Mouse (Mus musculus): ENCODE measurements around the gene Srsf3. TPM values are rescaled to one million over a fixed set of nuclear protein-coding genes. Genes with fewer than 3 reads are reported as not detected.

The Srsf3 gene
- polyA plus RNA-seq, 1 experiment from 2014 or later = 403 TPM

- Histone ChIP-seq H3K9ac (replicated peaks) (no peak overlapping the region), H3K9me3 (replicated peaks) (no peaks in the 10 kb centered on the region), H3K4me1 (peaks cover 17% of the 10 kb centered on the region), H3K27ac (replicated peaks) (no peak overlapping the region), H3K27me3 (replicated peaks) (peaks cover 8% of the 10 kb centered on the region; the same call in 1 of the 2 replicates), H3K4me2 (no peak overlapping the region), H3K36me3 (no peaks in the 10 kb centered on the region), H3K4me3 (replicated peaks) (no peak overlapping the region)
- WGBS = 93% methylated on average over 7 of the region's 7 CpGs
- ATAC-seq (ENCODE audit: low FRiP score) = no peak
Measured at GRCm38 (mm10) chr17:29084656-29085055, 52.2 kb downstream of the Srsf3 start.

DNA sequence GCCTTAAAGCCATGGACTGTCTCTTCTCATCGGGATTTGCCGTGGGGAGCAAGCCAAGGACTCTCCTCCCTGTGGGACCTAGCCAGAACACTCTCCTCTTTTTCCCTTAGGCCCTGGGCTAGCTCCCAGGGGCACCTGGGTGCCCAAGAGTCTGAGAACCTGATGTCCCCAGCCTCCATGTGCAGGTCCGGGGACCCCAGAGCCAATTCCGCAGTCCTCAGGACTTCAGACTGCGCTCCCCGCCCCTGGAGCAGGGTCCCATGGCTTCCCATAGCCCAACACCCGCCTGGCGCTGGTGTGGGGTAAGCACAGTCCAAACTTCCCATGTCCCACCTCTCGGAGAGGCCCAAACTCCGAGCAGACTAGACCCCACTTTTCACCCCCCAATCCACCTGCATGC is 52.8 kb downstream of the Srsf3 start:
- peaks cover 17% of the 10 kb centered on the region for H3K4me1 ChIP-seq
- no peak overlapping the region for H3K27ac ChIP-seq (replicated peaks)
- H3K36me3 ChIP-seq = no peaks in the 10 kb centered on the region
- no peaks in the 10 kb centered on the region for H3K9me3 ChIP-seq (replicated peaks)
- WGBS = 80% methylated on average over 10 of the region's 10 CpGs
- H3K27me3 ChIP-seq (replicated peaks) = 0 out of 2 replicates have a peak, but pooled peaks cover 6% of the 10 kb centered on the region
- ATAC-seq (ENCODE audit: low FRiP score) = no peak
- H3K9ac ChIP-seq (replicated peaks) = no peak overlapping the region
- H3K4me2 ChIP-seq = no peak overlapping the region
- H3K4me3 ChIP-seq (replicated peaks) = no peak overlapping the region

- H3K27ac ChIP-seq (replicated peaks) = no peak overlapping the region; the same call in 1 of the 2 replicates
- WGBS = 75% methylated on average over 4 of the region's 4 CpGs
- no peak overlapping the region for H3K4me2 ChIP-seq
Measured at GRCm38 (mm10) chr17:29086916-29087315, 54.5 kb downstream of the Srsf3 start.

DNA sequence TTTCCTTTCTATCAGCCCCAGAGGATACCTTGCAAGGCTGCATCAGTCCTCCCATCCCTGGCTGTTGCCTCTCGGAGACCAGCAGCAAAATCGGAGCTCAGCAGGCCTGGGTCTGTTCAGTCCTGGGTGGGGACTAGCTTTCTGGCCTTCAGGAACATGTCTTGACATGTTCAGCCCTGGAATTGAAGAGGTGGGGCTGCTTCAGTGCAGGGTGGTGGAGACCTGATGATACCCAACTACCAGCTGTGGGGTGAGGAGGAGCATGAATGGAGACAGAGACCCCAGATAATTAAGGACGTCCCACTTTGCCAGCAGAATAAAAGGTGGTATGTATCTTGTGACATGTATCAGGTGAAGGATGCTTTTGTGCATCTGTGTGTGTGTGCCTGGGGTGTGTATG is 58.3 kb downstream of the Srsf3 start, which contains the start of gene Cdkn1a:
Gene Cdkn1a, plus strand, starts transcription at position 201 of the 400 bp plus-strand sequence.
- H3K9ac ChIP-seq (replicated peaks) = no peak within 1 kb of the TSS
- H3K4me3 ChIP-seq (replicated peaks) = no peak within 1 kb of the TSS
- H3K9me3 ChIP-seq (replicated peaks) = no peaks in the 10 kb centered on the region
- peaks cover 23% of the 10 kb centered on the region for H3K4me1 ChIP-seq
- no peaks in the 10 kb centered on the region for H3K36me3 ChIP-seq
- 84% methylated on average over 3 of the region's 3 CpGs for WGBS
- H3K27me3 ChIP-seq (replicated peaks) = peaks cover 11% of the 10 kb centered on the region; the same call in 1 of the 2 replicates
- ATAC-seq (ENCODE audit: low FRiP score) = no peak
- no peak within 1 kb of the TSS for H3K4me2 ChIP-seq
- no peak within 1 kb of the TSS for H3K27ac ChIP-seq (replicated peaks)

More at GRCm38 (mm10) chr17:29086916-29087315, 54.5 kb downstream of the Srsf3 start:
- no peak overlapping the region for H3K4me3 ChIP-seq (replicated peaks)
- ATAC-seq (ENCODE audit: low FRiP score) = no peak
- H3K27me3 ChIP-seq (replicated peaks) = no peaks in the 10 kb centered on the region
- no peaks in the 10 kb centered on the region for H3K36me3 ChIP-seq
- no peak overlapping the region for H3K9ac ChIP-seq (replicated peaks)
- H3K4me1 ChIP-seq = peaks cover 5% of the 10 kb centered on the region
- no peaks in the 10 kb centered on the region for H3K9me3 ChIP-seq (replicated peaks)

DNA sequence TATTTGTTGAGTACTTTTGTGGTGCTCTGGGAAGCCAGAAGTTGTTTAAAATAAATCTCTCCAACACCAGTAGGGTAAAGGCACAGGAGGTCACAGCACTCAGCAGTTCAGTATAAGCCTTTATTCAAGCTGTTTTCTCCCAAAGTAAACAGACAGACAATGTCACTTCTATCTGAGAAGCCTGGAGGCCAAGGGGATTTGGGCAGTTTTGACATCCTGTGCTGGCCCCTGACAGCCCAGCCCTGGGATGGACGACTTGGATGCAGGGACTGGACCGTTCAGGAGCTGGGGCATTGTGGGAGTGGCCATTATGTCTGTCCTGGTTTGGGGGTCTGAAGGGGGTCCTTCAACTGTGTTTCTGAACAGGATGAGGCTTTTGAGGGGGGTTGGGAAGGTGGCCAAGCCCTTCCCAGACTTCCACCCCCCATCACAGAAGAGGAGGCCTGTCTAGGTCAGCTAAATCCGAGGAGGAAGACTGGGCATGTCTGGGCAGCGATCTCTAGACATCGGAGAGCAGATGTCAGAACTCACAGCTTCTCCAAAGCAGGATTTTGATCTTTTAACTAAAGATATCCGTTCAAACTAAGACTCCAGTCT is 59.0 kb downstream of the Srsf3 start:
- peaks cover 25% of the 10 kb centered on the region for H3K4me1 ChIP-seq
- no peak overlapping the region for H3K4me3 ChIP-seq (replicated peaks)
- no peak overlapping the region for H3K27ac ChIP-seq (replicated peaks)
- no peak overlapping the region for H3K4me2 ChIP-seq
- H3K27me3 ChIP-seq (replicated peaks) = peaks cover 11% of the 10 kb centered on the region; the same call in 1 of the 2 replicates
- no peak for ATAC-seq (ENCODE audit: low FRiP score)
- WGBS = 56% methylated on average over 6 of the region's 6 CpGs
- H3K36me3 ChIP-seq = no peaks in the 10 kb centered on the region
- H3K9ac ChIP-seq (replicated peaks) = no peak overlapping the region
- no peaks in the 10 kb centered on the region for H3K9me3 ChIP-seq (replicated peaks)

DNA sequence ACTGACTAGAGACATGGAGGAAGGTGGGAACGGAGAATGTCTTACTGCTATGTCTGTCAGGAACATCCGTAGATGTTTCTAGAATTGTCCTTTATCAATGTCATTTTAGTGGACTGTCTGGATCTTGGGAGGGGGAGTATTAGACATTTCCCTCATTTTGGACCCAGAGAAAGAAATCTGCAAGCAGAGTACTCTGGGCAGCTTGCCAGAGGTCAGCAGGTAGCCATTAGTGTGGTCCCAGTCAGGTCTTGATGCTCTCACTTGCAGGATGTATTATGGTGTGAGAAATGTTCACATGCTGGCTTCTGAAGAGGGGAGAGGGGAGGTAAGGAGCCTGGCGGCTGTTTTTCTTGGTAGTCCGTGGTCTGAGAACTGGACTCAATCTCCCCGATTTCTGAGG is 60.1 kb downstream of the Srsf3 start:
- H3K4me2 ChIP-seq = no peak overlapping the region
- no peak overlapping the region for H3K4me3 ChIP-seq (replicated peaks)
- H3K9ac ChIP-seq (replicated peaks) = no peak overlapping the region
- no peaks in the 10 kb centered on the region for H3K9me3 ChIP-seq (replicated peaks)
- peaks cover 11% of the 10 kb centered on the region; the same call in 1 of the 2 replicates for H3K27me3 ChIP-seq (replicated peaks)
- no peaks in the 10 kb centered on the region for H3K36me3 ChIP-seq
- 60% methylated on average over 5 of the region's 5 CpGs for WGBS
- H3K4me1 ChIP-seq = peaks cover 25% of the 10 kb centered on the region
- H3K27ac ChIP-seq (replicated peaks) = no peak overlapping the region
- ATAC-seq (ENCODE audit: low FRiP score) = no peak

Other genes with a start within 250 kb of the Srsf3 start
- gene Brpf3, start 231.5 kb upstream of the Srsf3 start, polyA plus RNA-seq (2015; fragmentation: Nextera tagmentation; extraction: Ambion mirVana) = 7.0 and 10.9 TPM in 2 replicates
- gene Pnpla1, start 174.2 kb upstream of the Srsf3 start, polyA plus RNA-seq (2015; fragmentation: Nextera tagmentation; extraction: Ambion mirVana) = 0.06 and 0.15 TPM in 2 replicates
- gene 4930539E08Rik, start 117.3 kb upstream of the Srsf3 start, polyA plus RNA-seq (2015; fragmentation: Nextera tagmentation; extraction: Ambion mirVana) = 1.1 and 1.6 TPM in 2 replicates
- 0.24 TPM in 1 of 2 replicates, not detected in the other for gene Pxt1, start 88.8 kb upstream of the Srsf3 start, polyA plus RNA-seq (2015; fragmentation: Nextera tagmentation; extraction: Ambion mirVana)
- gene Kctd20, start 80.7 kb upstream of the Srsf3 start, polyA plus RNA-seq (2015; fragmentation: Nextera tagmentation; extraction: Ambion mirVana) = 78.9 and 81.3 TPM in 2 replicates
- 81.2 and 82.1 TPM in 2 replicates for gene Stk38, start 24.6 kb upstream of the Srsf3 start, polyA plus RNA-seq (2015; fragmentation: Nextera tagmentation; extraction: Ambion mirVana)
- gene Cdkn1a, start 58.3 kb downstream of the Srsf3 start, polyA plus RNA-seq (2015; fragmentation: Nextera tagmentation; extraction: Ambion mirVana) = 99.0 and 99.7 TPM in 2 replicates
- 0.15 and 3.7 TPM in 2 replicates for gene Rab44, start 81.5 kb downstream of the Srsf3 start, polyA plus RNA-seq (2015; fragmentation: Nextera tagmentation; extraction: Ambion mirVana)
- gene Cpne5, start 205.5 kb downstream of the Srsf3 start, polyA plus RNA-seq (2015; fragmentation: Nextera tagmentation; extraction: Ambion mirVana) = 56.0 and 61.2 TPM in 2 replicates
- 106 and 119 TPM in 2 replicates for gene Ppil1, start 231.6 kb downstream of the Srsf3 start, polyA plus RNA-seq (2015; fragmentation: Nextera tagmentation; extraction: Ambion mirVana)
- gene BC004004, start 236.2 kb downstream of the Srsf3 start, polyA plus RNA-seq (2015; fragmentation: Nextera tagmentation; extraction: Ambion mirVana) = 111 and 116 TPM in 2 replicates